Mouse (Mus musculus) kidney, postnatal 0 days (tissue): ENCODE measurements around the gene Spink2. TPM values are rescaled to one million over a fixed set of nuclear protein-coding genes. Genes with fewer than 3 reads are reported as not detected.
A peak's percentile ranks its signal among the peaks of the same experiment; 100 is the strongest.

Experiments used
- ATAC-seq: fragments of 200-750 bp; cut with Nextera tagmentation; replicated peaks from 2 replicates; pipeline ENCODE4 v1.8.0; 2017; ENCODE audit warnings: low read depth, moderate number of reproducible peaks, moderate TSS enrichment, moderate library complexity; ENCODE audit not compliant: low FRiP score
- DNase-seq: peaks from one replicate; pipeline ENCODE4 v3.0.0-alpha.2; 2016; ENCODE audit warnings: low spot score
- H3K27ac ChIP-seq: fragments of 300-500 bp; sonication (generic); 2 replicates; pipeline ENCODE4 v1.5.1; 2014; ENCODE audit warnings: mild to moderate bottlenecking
- H3K27me3 ChIP-seq: fragments of 300-500 bp; sonication (generic); 2 replicates; pipeline ENCODE4 v1.6.1; 2014; ENCODE audit warnings: low read length, mixed read lengths; ENCODE audit not compliant: insufficient read depth
- H3K36me3 ChIP-seq: fragments of 300-500 bp; sonication (generic); 2 replicates; pipeline ENCODE4 v1.6.1; 2014; ENCODE audit warnings: low read length, mixed read lengths; ENCODE audit not compliant: insufficient read depth
- H3K4me1 ChIP-seq: fragments of 300-500 bp; sonication (generic); replicated peaks from 2 replicates; pipeline ENCODE4 v1.6.1; 2014; ENCODE audit warnings: antibody characterized with exemption, low read length, mixed read lengths; ENCODE audit not compliant: insufficient read depth
- H3K4me2 ChIP-seq: fragments of 300-500 bp; sonication (generic); 2 replicates; pipeline ENCODE4 v1.6.1; 2014; ENCODE audit warnings: mild to moderate bottlenecking, low read length, moderate library complexity, mixed read lengths
- H3K4me3 ChIP-seq: fragments of 300-500 bp; sonication (generic); replicated peaks from 2 replicates; pipeline ENCODE4 v1.5.1; 2014; ENCODE audit warnings: low read depth, low read length
- H3K9ac ChIP-seq: fragments of 300-500 bp; sonication (generic); 2 replicates; pipeline ENCODE4 v1.6.1; 2014; ENCODE audit warnings: low read depth, low read length
- H3K9me3 ChIP-seq: fragments of 300-500 bp; sonication (generic); replicated peaks from 2 replicates; pipeline ENCODE4 v1.6.1; 2016; ENCODE audit warnings: low read length, inconsistent platforms, mixed read lengths
- CTCF ChIP-seq: IDR thresholded peaks from 2 replicates; pipeline ENCODE4 v1.5.1; 2016; ENCODE audit warnings: antibody characterized with exemption, low read depth, mild to moderate bottlenecking, moderate library complexity
- WGBS: fragments of 180-500 bp; shearing (Covaris S2); extraction: QIAGEN DNeasy Blood & Tissue Kit; methylation state at CpG from one replicate; pipeline ENCODE4 v1.1.7; 2014; 5-methylcytosine and 5-hydroxymethylcytosine counted together
- polyA plus RNA-seq: library from polyadenylated mRNA; unstranded; fragments of >200 nt; fragmentation: Nextera tagmentation; extraction: Ambion mirVana; gene quantifications from 2 replicates; pipeline ENCODE4 v1.2.1, GENCODE M21; 2015

Spink2 gene
- polyA plus RNA-seq, 1 experiment from 2014 or later: 1.0 TPM

DNA sequence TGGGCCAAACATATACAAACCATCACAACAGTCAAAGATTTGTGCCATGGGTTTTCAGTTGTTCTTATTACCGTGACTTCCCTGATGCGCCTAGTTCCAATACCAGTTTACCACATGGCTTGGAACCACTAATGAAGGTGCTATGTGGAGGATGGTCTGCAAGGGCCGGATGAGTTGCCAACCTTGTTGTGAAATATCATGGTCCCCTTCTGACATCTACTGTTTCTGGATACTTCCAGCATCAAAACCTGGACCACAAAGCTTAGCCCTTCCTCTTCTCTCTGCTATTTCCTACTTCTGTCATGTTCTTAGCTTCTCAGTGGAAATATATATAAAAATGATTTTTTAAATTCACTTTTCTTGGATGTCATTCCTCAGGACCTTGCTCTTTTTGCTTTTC lies 48.7 kb downstream of the Spink2 start:
- H3K4me1 ChIP-seq: no peaks in the 10 kb centered on the region
- no peak overlapping the region for H3K27ac ChIP-seq
- H3K27me3 ChIP-seq: no peaks in the 10 kb centered on the region
- WGBS: 92% methylated on average over 3 of the region's 3 CpGs
- no peaks in the 10 kb centered on the region for H3K9me3 ChIP-seq
- H3K4me2 ChIP-seq: no peak overlapping the region
- no peak for ATAC-seq
- H3K36me3 ChIP-seq: no peaks in the 10 kb centered on the region
- no peak overlapping the region for H3K4me3 ChIP-seq
- no peak overlapping the region for H3K9ac ChIP-seq
- no peak for TF ChIP-seq CTCF
- DNase-seq: no peak

DNA sequence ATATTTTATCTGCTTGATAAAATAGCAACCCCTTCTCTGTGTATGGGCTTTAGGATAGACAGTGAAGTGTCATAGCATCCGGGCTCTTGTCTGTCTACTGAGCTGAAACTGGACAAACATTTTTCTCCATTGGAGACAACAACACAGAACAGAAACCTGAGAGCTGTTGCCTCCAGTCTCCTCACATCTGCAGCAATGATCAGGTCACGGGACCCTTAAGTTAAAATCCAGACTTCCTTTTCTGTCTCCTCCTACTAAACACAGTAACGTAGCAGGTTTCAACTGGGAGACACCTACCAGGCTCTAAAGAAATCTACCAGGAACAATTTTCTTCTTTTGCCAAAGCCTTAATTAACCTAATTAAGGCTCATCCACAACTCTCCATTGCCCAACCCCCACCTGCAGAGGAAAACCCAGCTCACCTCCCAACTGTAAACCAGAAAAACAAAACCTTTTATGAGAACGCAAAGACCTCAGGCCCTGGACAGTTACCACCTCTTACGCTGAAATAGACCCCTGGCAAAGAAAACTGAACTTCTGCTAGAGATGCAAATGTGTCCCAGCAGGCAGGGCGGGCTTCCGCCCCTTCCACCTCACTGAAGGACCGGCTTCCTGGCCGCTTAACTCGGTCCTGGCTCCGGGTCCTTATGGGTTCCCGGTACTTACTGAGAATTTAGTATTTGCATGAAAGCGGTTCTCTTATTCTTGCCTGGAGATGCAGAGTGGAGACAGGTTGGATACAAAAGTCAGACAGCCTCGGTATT lies 53.3 kb downstream of the Spink2 start:
- no peaks in the 10 kb centered on the region for H3K27me3 ChIP-seq
- no peak for TF ChIP-seq CTCF
- no peak overlapping the region for H3K9ac ChIP-seq
- ATAC-seq (peak; percentile 25; the same call in 1 of the 2 replicates), DNase-seq (peak; percentile 76)
- H3K4me2 ChIP-seq: no peak overlapping the region
- no peak overlapping the region for H3K4me3 ChIP-seq
- WGBS: 32% methylated on average over 14 of the region's 14 CpGs
- no peaks in the 10 kb centered on the region for H3K36me3 ChIP-seq
- H3K4me1 ChIP-seq: no peaks in the 10 kb centered on the region
- no peak overlapping the region for H3K27ac ChIP-seq
- no peaks in the 10 kb centered on the region for H3K9me3 ChIP-seq

DNA sequence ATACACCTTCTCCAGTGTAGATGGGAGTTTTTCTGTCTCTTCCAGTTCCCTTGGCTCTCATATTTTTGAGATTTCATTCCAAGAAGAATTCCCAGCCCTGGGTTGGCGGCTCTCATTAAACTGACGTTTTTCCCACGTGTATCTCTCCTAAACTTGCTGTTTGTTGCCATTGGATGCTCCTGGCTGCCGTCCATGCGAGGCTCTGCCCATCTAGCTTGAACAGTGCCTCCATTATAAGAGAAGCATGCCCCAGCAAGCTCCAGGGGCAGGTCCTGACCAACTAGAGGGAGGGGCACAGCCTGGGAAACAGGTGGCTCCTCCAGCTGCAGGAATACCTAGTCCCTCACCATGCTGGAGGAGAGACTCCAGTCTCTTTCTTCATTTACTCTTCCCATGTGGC lies 54.3 kb downstream of the Spink2 start:
- WGBS: 56% methylated on average over 5 of the region's 5 CpGs
- Histone ChIP-seq H3K9me3 (no peaks in the 10 kb centered on the region), H3K4me1 (no peaks in the 10 kb centered on the region), H3K36me3 (no peaks in the 10 kb centered on the region), H3K27me3 (no peaks in the 10 kb centered on the region), H3K27ac (no peak overlapping the region), H3K4me2 (no peak overlapping the region), H3K9ac (no peak overlapping the region), H3K4me3 (no peak overlapping the region)
- no peak for DNase-seq
- no peak for ATAC-seq
- no peak for TF ChIP-seq CTCF

DNA sequence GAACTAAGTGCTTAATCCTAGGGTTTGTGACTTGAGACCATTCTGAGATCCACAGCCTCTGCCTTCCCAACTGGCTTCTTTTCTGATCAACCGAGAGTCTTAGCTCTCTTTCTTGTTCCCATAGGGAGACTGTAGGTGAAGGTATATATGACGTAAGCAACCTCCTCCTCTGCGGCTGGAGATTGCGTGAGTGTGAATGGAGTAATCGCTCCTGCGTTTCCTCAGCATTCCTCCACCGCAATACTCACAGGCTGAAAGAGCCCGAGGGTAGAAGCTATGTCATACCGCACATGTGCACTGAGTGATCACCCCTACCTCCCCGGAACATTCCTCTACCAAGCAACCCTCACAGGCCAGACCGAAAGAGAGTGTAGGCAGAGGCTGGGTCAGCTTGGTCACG lies 55.7 kb downstream of the Spink2 start:
- Histone ChIP-seq H3K9me3 (no peaks in the 10 kb centered on the region), H3K4me1 (no peaks in the 10 kb centered on the region), H3K27ac (no peak overlapping the region), H3K9ac (no peak overlapping the region), H3K4me3 (no peak overlapping the region), H3K27me3 (no peaks in the 10 kb centered on the region), H3K36me3 (no peaks in the 10 kb centered on the region), H3K4me2 (no peak overlapping the region)
- 93% methylated on average over 12 of the region's 12 CpGs for WGBS
- DNase-seq (no peak), ATAC-seq (no peak)
- TF ChIP-seq CTCF: no peak

Other genes with a start within 250 kb of the Spink2 start
- gene Srp72, start 236.8 kb downstream of the Spink2 start, polyA plus RNA-seq: 70.0 and 79.5 TPM in 2 replicates
- gene Arl9, start 207.4 kb downstream of the Spink2 start, polyA plus RNA-seq: not detected in 2 replicates
- gene Thegl, start 195.4 kb downstream of the Spink2 start, polyA plus RNA-seq: 0.11 and 0.14 TPM in 2 replicates
- 3.6 and 3.9 TPM in 2 replicates for gene Hopx, start 96.3 kb downstream of the Spink2 start, polyA plus RNA-seq
- gene Rest, start 54.0 kb upstream of the Spink2 start, polyA plus RNA-seq: 32.7 and 34.1 TPM in 2 replicates
- gene Noa1, start 98.6 kb upstream of the Spink2 start, polyA plus RNA-seq: 27.0 and 28.4 TPM in 2 replicates
- gene Polr2b, start 98.7 kb upstream of the Spink2 start, polyA plus RNA-seq: 46.1 and 49.7 TPM in 2 replicates
- 1,308 and 1,398 TPM in 2 replicates for gene Igfbp7, start 196.6 kb upstream of the Spink2 start, polyA plus RNA-seq